Mouse (Mus musculus) lung, postnatal 0 days (tissue): ENCODE data around the gene Alg9. TPM values are rescaled to one million over a fixed set of nuclear protein-coding genes. Genes with fewer than 3 reads are reported as not detected.

Source experiments
- ATAC-seq: fragments of 200-750 bp; cut with Nextera tagmentation; 2 replicates; pipeline ENCODE4 v1.8.0; 2017; ENCODE audit warnings: moderate library complexity
- DNase-seq: peaks from one replicate; pipeline ENCODE4 v3.0.0-alpha.2; 2016; ENCODE audit warnings: low spot score
- H3K27ac ChIP-seq: fragments of 300-500 bp; sonication (generic); 2 replicates; pipeline ENCODE4 v1.5.1; 2014; ENCODE audit warnings: antibody characterized with exemption, mild to moderate bottlenecking, low read length, mixed read lengths
- H3K27me3 ChIP-seq: fragments of 300-500 bp; sonication (generic); replicated peaks from 2 replicates; pipeline ENCODE4 v1.6.1; 2014; ENCODE audit warnings: low read length, mixed read lengths; ENCODE audit not compliant: insufficient read depth
- H3K36me3 ChIP-seq: fragments of 300-500 bp; sonication (generic); 2 replicates; pipeline ENCODE4 v1.6.1; 2014; ENCODE audit warnings: low read length, mixed read lengths; ENCODE audit not compliant: insufficient read depth
- H3K4me1 ChIP-seq: fragments of 300-500 bp; sonication (generic); 2 replicates; pipeline ENCODE4 v1.6.1; 2014; ENCODE audit warnings: antibody characterized with exemption, low read depth, low read length, mixed read lengths; ENCODE audit not compliant: insufficient read depth
- H3K4me2 ChIP-seq: fragments of 300-500 bp; sonication (generic); replicated peaks from 2 replicates; pipeline ENCODE4 v1.6.1; 2014; ENCODE audit warnings: low read depth, mild to moderate bottlenecking, low read length, moderate library complexity, mixed read lengths
- H3K4me3 ChIP-seq: fragments of 300-500 bp; sonication (generic); 2 replicates; pipeline ENCODE4 v1.5.1; 2014; ENCODE audit warnings: low read depth, low read length
- H3K9ac ChIP-seq: fragments of 300-500 bp; sonication (generic); replicated peaks from 2 replicates; pipeline ENCODE4 v1.6.1; 2014; ENCODE audit warnings: low read depth, mild to moderate bottlenecking
- H3K9me3 ChIP-seq: fragments of 300-500 bp; sonication (generic); 2 replicates; pipeline ENCODE4 v1.6.1; 2016; ENCODE audit warnings: low read length, mixed read lengths
- CTCF ChIP-seq: IDR thresholded peaks from 2 replicates; pipeline ENCODE4 v1.5.1; 2016; ENCODE audit warnings: antibody characterized with exemption, mild to moderate bottlenecking
- EP300 ChIP-seq: IDR thresholded peaks from 2 replicates; pipeline ENCODE4 v1.6.1; 2016; ENCODE audit warnings: antibody characterized with exemption, mild to moderate bottlenecking, control low read depth
- WGBS: fragments of 180-500 bp; shearing (Covaris S2); extraction: QIAGEN DNeasy Blood & Tissue Kit; methylation state at CpG from one replicate; pipeline ENCODE4 v1.1.7; 2014; 5-methylcytosine and 5-hydroxymethylcytosine counted together
- polyA plus RNA-seq: library from polyadenylated mRNA; unstranded; fragments of >200 nt; fragmentation: Nextera tagmentation; extraction: Ambion mirVana; gene quantifications from 2 replicates; pipeline ENCODE4 v1.2.1, GENCODE M21; 2015

Gene Alg9
- polyA plus RNA-seq, 1 experiment from 2014 or later, result 17.9 TPM

DNA sequence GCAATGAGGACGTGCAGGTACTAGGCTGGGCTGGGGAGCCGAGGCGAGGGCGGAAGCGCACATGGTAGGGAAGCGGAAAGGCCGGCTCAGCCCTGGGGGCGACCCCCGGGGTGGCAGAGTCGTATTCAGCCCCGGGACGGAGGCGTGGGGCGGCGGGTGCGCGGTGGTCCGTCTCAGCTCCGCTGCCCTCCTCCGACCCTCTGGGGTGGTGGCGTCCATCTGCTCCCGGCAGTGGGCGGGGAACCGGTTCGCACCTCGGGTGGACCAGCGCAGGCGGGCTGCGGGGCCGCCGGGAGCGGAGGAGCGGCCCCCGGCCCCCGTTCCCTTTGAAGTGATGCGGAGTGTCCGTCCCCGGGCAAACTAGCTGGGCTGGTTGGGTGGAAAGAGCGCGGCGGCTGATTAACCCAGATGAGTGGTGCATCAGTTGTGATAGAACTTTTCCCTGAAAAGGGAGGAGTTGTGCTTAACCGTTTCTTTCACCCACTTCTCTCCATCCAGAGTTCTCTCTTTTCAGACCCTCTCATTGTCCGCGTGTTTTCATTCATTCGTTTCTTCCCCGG is 82.3 kb downstream of the Alg9 start:
- H3K27me3 ChIP-seq, result no peaks in the 10 kb centered on the region
- H3K4me1 ChIP-seq, result peaks cover 5% of the 10 kb centered on the region; the same call in 1 of the 2 replicates
- H3K9ac ChIP-seq, result peak overlapping the region; percentile 48
- 3% methylated on average over 43 of the region's 46 CpGs for WGBS
- peak; percentile 29 for DNase-seq
- peaks cover 5% of the 10 kb centered on the region; the same call in 1 of the 2 replicates for H3K36me3 ChIP-seq
- H3K9me3 ChIP-seq, result no peaks in the 10 kb centered on the region
- H3K27ac ChIP-seq, result peak overlapping the region; percentile 68
- peak overlapping the region; percentile 74 for H3K4me3 ChIP-seq
- peak; percentile 58 for ATAC-seq
- TF ChIP-seq CTCF (no peak), EP300 (no peak)
- H3K4me2 ChIP-seq, result peak overlapping the region; percentile 97

DNA sequence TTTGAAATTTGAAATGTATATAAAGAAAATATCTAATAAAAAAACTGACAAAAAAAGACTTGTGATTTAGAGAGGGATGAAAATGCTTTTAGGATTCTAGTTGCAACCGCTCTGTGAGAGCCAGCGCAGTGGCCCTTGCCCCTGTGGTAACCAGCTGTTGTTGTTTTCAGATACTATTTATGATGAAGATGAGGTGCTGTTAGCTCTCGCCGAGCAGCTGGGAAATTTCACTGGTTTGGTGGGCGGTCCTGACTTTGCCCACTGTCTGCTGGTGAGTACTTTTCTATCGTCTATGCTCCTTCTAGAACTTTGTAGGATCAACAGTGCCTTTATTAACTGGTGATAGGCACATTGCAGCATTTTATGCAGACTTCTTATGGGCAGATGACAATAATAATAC is 83.9 kb downstream of the Alg9 start:
- no peaks in the 10 kb centered on the region for H3K4me1 ChIP-seq
- ATAC-seq (no peak; the same call in 1 of the 2 replicates), DNase-seq (peak; percentile 61)
- no peaks in the 10 kb centered on the region for H3K27me3 ChIP-seq
- no peak overlapping the region for H3K4me3 ChIP-seq
- no peak overlapping the region for H3K9ac ChIP-seq
- 77% methylated on average over 6 of the region's 6 CpGs for whole genome bisulfite sequencing
- no peaks in the 10 kb centered on the region for H3K9me3 ChIP-seq
- H3K36me3 ChIP-seq, result peaks cover 8% of the 10 kb centered on the region; the same call in 1 of the 2 replicates
- TF ChIP-seq EP300, result peak; percentile 17; the same call in 1 of the 2 replicates
- TF ChIP-seq CTCF, result no peak
- H3K27ac ChIP-seq, result no peak overlapping the region
- H3K4me2 ChIP-seq, result no peak overlapping the region

DNA sequence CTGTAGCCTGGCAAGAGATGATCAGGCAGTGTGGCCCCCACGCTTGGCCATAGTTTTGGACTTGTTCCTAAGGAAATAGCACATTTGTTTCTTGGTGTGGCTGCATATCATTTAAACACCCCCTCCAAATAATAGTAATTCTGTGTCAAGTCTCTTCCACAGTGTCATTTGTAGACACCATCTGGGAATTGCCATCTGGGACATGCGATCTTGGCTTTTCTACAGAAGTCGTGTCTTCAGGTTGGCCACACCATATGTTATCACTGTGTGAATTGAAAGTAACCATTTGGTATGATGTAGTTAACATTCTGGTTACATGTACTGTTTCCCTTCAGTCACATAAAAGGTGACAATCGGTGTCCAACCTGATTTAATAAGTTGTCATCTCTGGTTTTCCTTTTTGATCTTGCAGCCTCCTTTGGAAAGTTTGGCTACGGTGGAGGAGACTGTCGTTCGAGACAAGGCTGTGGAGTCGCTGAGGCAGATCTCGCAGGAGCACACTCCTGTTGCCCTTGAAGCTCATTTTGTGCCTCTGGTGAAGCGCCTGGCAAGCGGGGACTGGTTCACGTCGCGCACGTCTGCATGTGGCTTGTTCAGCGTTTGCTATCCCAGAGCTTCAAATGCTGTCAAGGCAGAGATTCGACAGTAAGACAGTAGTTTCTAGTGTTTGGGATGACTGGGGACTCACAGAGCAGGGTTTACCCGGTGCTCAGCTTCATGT is 86.5 kb downstream of the Alg9 start:
- H3K9me3 ChIP-seq, result no peaks in the 10 kb centered on the region
- DNase-seq (no peak), ATAC-seq (no peak)
- H3K27me3 ChIP-seq, result no peaks in the 10 kb centered on the region
- no peak overlapping the region for H3K4me3 ChIP-seq
- H3K9ac ChIP-seq, result no peak overlapping the region
- H3K4me2 ChIP-seq, result no peak overlapping the region
- H3K36me3 ChIP-seq, result peaks cover 8% of the 10 kb centered on the region; the same call in 1 of the 2 replicates
- H3K4me1 ChIP-seq, result no peaks in the 10 kb centered on the region
- WGBS, result 92% methylated on average over 18 of the region's 18 CpGs
- no peak overlapping the region for H3K27ac ChIP-seq
- TF ChIP-seq CTCF (no peak), EP300 (no peak)

DNA sequence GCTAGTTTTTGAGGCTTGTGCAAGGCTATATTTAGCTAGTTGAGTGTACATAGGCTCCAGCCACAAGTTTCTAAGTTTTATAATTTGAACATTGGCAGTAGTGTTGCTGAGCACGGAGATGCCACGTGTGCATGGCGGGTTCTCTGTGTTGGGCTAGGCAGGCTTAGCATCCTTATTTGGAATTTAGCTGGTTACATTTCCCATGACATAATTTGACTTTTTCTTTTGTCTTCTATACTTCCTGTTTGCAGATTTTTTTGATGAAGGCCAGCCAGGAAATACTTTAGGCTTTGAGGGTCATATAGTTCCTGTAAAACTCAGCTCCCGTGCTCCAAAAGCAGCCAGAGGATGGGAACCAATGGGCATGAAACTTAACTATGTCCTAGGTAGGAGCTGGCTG is 89.0 kb downstream of the Alg9 start:
- no peak overlapping the region for H3K4me3 ChIP-seq
- no peak overlapping the region for H3K27ac ChIP-seq
- H3K9ac ChIP-seq, result no peak overlapping the region
- H3K4me2 ChIP-seq, result no peak overlapping the region
- 66% methylated on average over 4 of the region's 4 CpGs for WGBS
- no peaks in the 10 kb centered on the region for H3K27me3 ChIP-seq
- peaks cover 18% of the 10 kb centered on the region for H3K36me3 ChIP-seq
- DNase-seq (no peak), ATAC-seq (no peak)
- no peaks in the 10 kb centered on the region for H3K9me3 ChIP-seq
- TF ChIP-seq EP300 (no peak), CTCF (no peak)
- no peaks in the 10 kb centered on the region for H3K4me1 ChIP-seq

DNA sequence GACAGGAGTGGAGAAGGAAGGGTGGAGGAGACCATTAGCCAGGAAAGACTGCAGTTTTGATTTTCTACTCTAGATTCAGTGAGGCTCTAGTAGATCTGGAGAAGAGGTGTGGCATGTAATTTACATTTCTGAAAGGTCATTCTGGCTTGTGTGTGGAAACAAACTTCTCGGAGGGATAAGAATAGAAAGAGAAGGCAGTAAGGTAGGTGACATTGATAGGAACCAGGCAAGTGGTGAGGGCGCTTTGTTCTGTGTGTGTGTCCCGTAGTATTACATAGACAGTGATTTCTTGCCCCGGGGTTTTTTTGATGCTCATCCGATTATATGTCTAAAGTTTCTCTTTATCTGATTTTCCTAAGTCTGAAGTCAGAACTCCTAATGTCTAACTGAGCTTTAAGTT is 90.1 kb downstream of the Alg9 start:
- Histone ChIP-seq H3K27me3 (no peaks in the 10 kb centered on the region), H3K4me3 (no peak overlapping the region), H3K36me3 (peaks cover 20% of the 10 kb centered on the region), H3K4me1 (no peaks in the 10 kb centered on the region), H3K4me2 (no peak overlapping the region), H3K9ac (no peak overlapping the region), H3K27ac (no peak overlapping the region), H3K9me3 (no peaks in the 10 kb centered on the region)
- TF ChIP-seq EP300 (no peak), CTCF (no peak)
- DNase-seq, result peak; percentile 28
- peak; percentile 52 for ATAC-seq
- WGBS, result 64% methylated on average over 5 of the region's 5 CpGs

DNA sequence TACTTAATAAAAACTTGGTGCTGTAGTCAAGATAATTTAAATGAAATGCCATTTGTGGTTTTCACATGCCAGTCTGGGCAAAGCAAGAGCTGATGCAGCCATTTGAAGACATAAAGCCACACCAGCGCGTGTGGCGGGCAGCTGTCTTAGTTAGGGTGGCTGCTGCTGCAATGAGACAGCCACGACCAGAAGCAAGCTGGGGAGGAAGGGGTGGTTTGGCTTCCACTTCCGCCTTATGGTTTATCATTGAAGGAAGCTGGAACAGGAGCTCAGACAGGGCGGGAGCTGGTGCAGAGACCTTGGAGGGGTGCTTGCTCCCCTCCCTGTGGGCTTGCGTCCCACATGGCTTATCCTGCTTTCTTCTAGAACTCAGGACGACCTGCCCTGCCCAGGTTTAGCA is 91.0 kb downstream of the Alg9 start:
- 70% methylated on average over 8 of the region's 8 CpGs for WGBS
- no peak for TF ChIP-seq EP300
- no peak for TF ChIP-seq CTCF
- peaks cover 23% of the 10 kb centered on the region for H3K36me3 ChIP-seq
- H3K27me3 ChIP-seq, result no peaks in the 10 kb centered on the region
- peak; percentile 26 for DNase-seq
- H3K27ac ChIP-seq, result no peak overlapping the region
- no peaks in the 10 kb centered on the region for H3K4me1 ChIP-seq
- H3K9ac ChIP-seq, result no peak overlapping the region
- no peak overlapping the region for H3K4me3 ChIP-seq
- H3K9me3 ChIP-seq, result no peaks in the 10 kb centered on the region
- peak; percentile 19; the same call in 1 of the 2 replicates for ATAC-seq
- H3K4me2 ChIP-seq, result no peak overlapping the region
